Mouse (Mus musculus): ENCODE data around the gene Sel1l2.

GRCm38 (mm10) chr2:140214519-140215027, 174.9 kb downstream of the Sel1l2 start:
- TF ChIP-seq CTCF (IDR thresholded peaks at IDR 0.05) (no peak), EP300 (IDR thresholded peaks at IDR 0.05) (no peak)
